Comparison of ENCODE assay signal across 12 mouse cellular contexts in the genomic region with DNA sequence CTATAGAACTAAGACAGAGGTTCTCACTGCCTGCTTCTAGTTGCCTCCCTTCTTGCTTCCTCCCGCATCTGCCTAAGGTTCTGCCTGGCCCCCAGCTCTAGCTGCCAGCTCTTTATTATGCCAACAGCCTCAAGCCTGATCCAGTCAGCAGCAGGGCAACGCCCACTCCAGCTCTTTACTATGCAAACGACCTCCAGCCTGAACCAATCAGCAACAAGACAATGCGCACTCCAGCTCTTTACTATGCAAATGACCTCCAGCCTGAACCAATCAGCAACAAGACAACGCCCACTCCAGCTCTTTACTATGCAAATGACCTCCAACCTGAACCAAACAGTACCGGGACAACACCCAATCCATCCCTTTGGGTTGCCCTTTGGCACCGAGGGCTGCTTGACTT.
DNase-seq lines count a peak whose midpoint lies in the region; ATAC-seq and TF ChIP-seq lines count a peak whose summit lies in the region.
"Had no signal": no experiment of that assay in that cellular context is flagged by ENCODE, and none has a peak within 500 bp of the region (broad histone marks: within the 10 kb centered on the region; RNA-seq: fewer than 3 reads in every experiment).

No protein-coding gene starts in this region.

- no peak overlapping the region for H3K9ac ChIP-seq in intestine, embryonic 16.5 days (ENCODE audit: low read depth, low read length)
- no peak overlapping the region for H3K9ac ChIP-seq in intestine, embryonic 15.5 days
- H3K9ac ChIP-seq in ES-Bruce4 (ENCODE audit: low read depth, poor library complexity, severe bottlenecking), result no peak overlapping the region
- H3K9ac ChIP-seq in hindbrain, embryonic 16.5 days (ENCODE audit: low read depth, low read length), result no peak overlapping the region
- H3K9ac ChIP-seq: embryonic facial prominence, embryonic 13.5 days had no signal

- H3K27me3 ChIP-seq in intestine, embryonic 16.5 days (replicated peaks; ENCODE audit: control insufficient read depth, insufficient read depth, low read length), result no peaks in the 10 kb centered on the region
- H3K27me3 ChIP-seq in intestine, embryonic 15.5 days (replicated peaks), result no peaks in the 10 kb centered on the region
- no peaks in the 10 kb centered on the region for H3K27me3 ChIP-seq in ES-Bruce4 (ENCODE audit: control insufficient read depth, insufficient read depth, low read length, poor library complexity, severe bottlenecking)
- no peaks in the 10 kb centered on the region for H3K27me3 ChIP-seq in hindbrain, embryonic 16.5 days (replicated peaks; ENCODE audit: control insufficient read depth, insufficient read depth, low read length)
- H3K27me3 ChIP-seq: embryonic facial prominence, embryonic 13.5 days had no signal

- peak; percentile 19 for DNase-seq in c-Kit-positive CD71-positive TER-119-negative erythroid progenitor cells, embryonic 14.5 days (ENCODE audit: low read depth)
- no peak for DNase-seq in urinary bladder, adult 2 months (ENCODE audit: low spot score)
- no peak for DNase-seq in ovary, postnatal 14 days (ENCODE audit: low spot score)
- DNase-seq in left cerebral cortex, adult 18-20 months (ENCODE audit: low spot score in 2 of 2), result no peak
- DNase-seq: cerebellum, adult 9-10 months; lung, adult 2 months had no signal

- H3K4me3 ChIP-seq in intestine, embryonic 16.5 days (ENCODE audit: low read length), result no peak overlapping the region
- H3K4me3 ChIP-seq in intestine, embryonic 15.5 days (replicated peaks), result no peak overlapping the region
- no peak overlapping the region for H3K4me3 ChIP-seq in ES-Bruce4 (ENCODE audit: low read depth, low read length)
- H3K4me3 ChIP-seq in hindbrain, embryonic 16.5 days (ENCODE audit: low read length), result no peak overlapping the region
- H3K4me3 ChIP-seq: embryonic facial prominence, embryonic 13.5 days had no signal

- no peaks in the 10 kb centered on the region for H3K4me1 ChIP-seq in intestine, embryonic 16.5 days (ENCODE audit: control insufficient read depth, insufficient read depth, low read length)
- no peaks in the 10 kb centered on the region for H3K4me1 ChIP-seq in intestine, embryonic 15.5 days (replicated peaks)
- H3K4me1 ChIP-seq in ES-Bruce4 (ENCODE audit: control insufficient read depth, insufficient read depth, low read length), result no peaks in the 10 kb centered on the region
- no peaks in the 10 kb centered on the region for H3K4me1 ChIP-seq in hindbrain, embryonic 16.5 days (ENCODE audit: control insufficient read depth, insufficient read depth, low read depth, low read length)
- H3K4me1 ChIP-seq: embryonic facial prominence, embryonic 13.5 days had no signal

- WGBS in intestine, embryonic 16.5 days, result 66% methylated on average over 7 of the region's 7 CpGs
- 64% methylated on average over 7 of the region's 7 CpGs for WGBS in intestine, embryonic 15.5 days
- WGBS in hindbrain, embryonic 16.5 days, result 68% methylated on average over 7 of the region's 7 CpGs

- no peaks in the 10 kb centered on the region for H3K36me3 ChIP-seq in intestine, embryonic 16.5 days (ENCODE audit: control insufficient read depth, insufficient read depth, low read length)
- no peaks in the 10 kb centered on the region for H3K36me3 ChIP-seq in intestine, embryonic 15.5 days
- H3K36me3 ChIP-seq in ES-Bruce4 (ENCODE audit: control insufficient read depth, insufficient read depth, low read length, poor library complexity, severe bottlenecking), result no peaks in the 10 kb centered on the region
- no peaks in the 10 kb centered on the region for H3K36me3 ChIP-seq in hindbrain, embryonic 16.5 days (ENCODE audit: control insufficient read depth, insufficient read depth, low read length)
- H3K36me3 ChIP-seq: embryonic facial prominence, embryonic 13.5 days had no signal

- H3K4me2 ChIP-seq in intestine, embryonic 16.5 days (ENCODE audit: low read depth, low read length), result no peak overlapping the region
- H3K4me2 ChIP-seq in intestine, embryonic 15.5 days (replicated peaks), result no peak overlapping the region
- H3K4me2 ChIP-seq in hindbrain, embryonic 16.5 days (ENCODE audit: low read length), result no peak overlapping the region
- H3K4me2 ChIP-seq: embryonic facial prominence, embryonic 13.5 days; heart, embryonic 11.5 days had no signal

- 0 out of 2 replicates have a peak, but pooled peaks have one; percentile 39 for TF ChIP-seq EP300 in ES-Bruce4 (IDR thresholded peaks at IDR 0.05; ENCODE audit: insufficient read depth, low read depth, low read length)

- no peaks in the 10 kb centered on the region for H3K9me3 ChIP-seq in intestine, embryonic 16.5 days (ENCODE audit: control insufficient read depth, low read length)
- H3K9me3 ChIP-seq in intestine, embryonic 15.5 days, result no peaks in the 10 kb centered on the region
- no peaks in the 10 kb centered on the region; the same call in 1 of the 2 replicates for H3K9me3 ChIP-seq in ES-Bruce4 (replicated peaks; ENCODE audit: control insufficient read depth, insufficient read depth, low read length, poor library complexity, severe bottlenecking)
- no peaks in the 10 kb centered on the region for H3K9me3 ChIP-seq in hindbrain, embryonic 16.5 days (ENCODE audit: control insufficient read depth, low read length)
- H3K9me3 ChIP-seq: embryonic facial prominence, embryonic 13.5 days had no signal

- ATAC-seq in intestine, embryonic 16.5 days, result peak; percentile 42; the same call in 1 of the 2 replicates
- no peak for ATAC-seq in intestine, embryonic 15.5 days
- ATAC-seq in hindbrain, embryonic 16.5 days, result peak; percentile 50; the same call in 1 of the 2 replicates

- TF ChIP-seq CTCF in ES-Bruce4 (IDR thresholded peaks at IDR 0.05; ENCODE audit: low read depth, low read length), result no peak

- no peak overlapping the region for H3K27ac ChIP-seq in intestine, embryonic 16.5 days (ENCODE audit: low read length)
- H3K27ac ChIP-seq in intestine, embryonic 15.5 days, result no peak overlapping the region
- H3K27ac ChIP-seq in ES-Bruce4 (ENCODE audit: insufficient read depth, low read length), result peak overlapping the region; percentile 53; the same call in 1 of the 2 replicates
- H3K27ac ChIP-seq in hindbrain, embryonic 16.5 days (ENCODE audit: low read depth, low read length), result no peak overlapping the region
- H3K27ac ChIP-seq: embryonic facial prominence, embryonic 13.5 days had no signal

- TF ChIP-seq POLR2A in ES-Bruce4 (IDR thresholded peaks at IDR 0.05; ENCODE audit: insufficient read depth, low read length), result no peak
